Mouse (Mus musculus) midbrain, embryonic 16.5 days (tissue): ENCODE measurements at regions not wholly inside any gene's neighbourhood (a gene's known extent, or its start where the extent isn't known, plus 50 kb on each side); places are given as distances from the start of the nearest gene placed in this dataset.

Source experiments
- ATAC-seq: fragments of 200-750 bp; cut with Nextera tagmentation; 2 replicates; pipeline ENCODE4 v1.8.0; 2017; ENCODE audit warnings: moderate TSS enrichment
- H3K27ac ChIP-seq: fragments of 300-500 bp; sonication (generic); 2 replicates; pipeline ENCODE4 v1.5.1; 2014; ENCODE audit warnings: mild to moderate bottlenecking, low read length, mixed read lengths
- H3K27me3 ChIP-seq: fragments of 300-500 bp; sonication (generic); 2 replicates; pipeline ENCODE4 v1.6.1; 2014; ENCODE audit warnings: low read depth, low read length, mixed read lengths; ENCODE audit not compliant: control insufficient read depth, insufficient read depth
- H3K36me3 ChIP-seq: fragments of 300-500 bp; sonication (generic); 2 replicates; pipeline ENCODE4 v1.6.1; 2014; ENCODE audit warnings: mild to moderate bottlenecking, low read length, moderate library complexity, mixed read lengths; ENCODE audit not compliant: control insufficient read depth, insufficient read depth
- H3K4me1 ChIP-seq: fragments of 300-500 bp; sonication (generic); 2 replicates; pipeline ENCODE4 v1.6.1; 2014; ENCODE audit warnings: mild to moderate bottlenecking, low read length, mixed read lengths; ENCODE audit not compliant: control insufficient read depth, insufficient read depth
- H3K4me2 ChIP-seq: fragments of 300-500 bp; sonication (generic); 2 replicates; pipeline ENCODE4 v1.6.1; 2014; ENCODE audit warnings: mild to moderate bottlenecking, low read length, mixed read lengths
- H3K4me3 ChIP-seq: fragments of 300-500 bp; sonication (generic); 2 replicates; pipeline ENCODE4 v1.5.1; 2014; ENCODE audit warnings: low read depth, mild to moderate bottlenecking, low read length, moderate library complexity, mixed read lengths
- H3K9ac ChIP-seq: fragments of 300-500 bp; sonication (generic); 2 replicates; pipeline ENCODE4 v1.6.1; 2014; ENCODE audit warnings: low read depth, low read length, mixed read lengths
- H3K9me3 ChIP-seq: fragments of 300-500 bp; sonication (generic); replicated peaks from 2 replicates; pipeline ENCODE4 v1.6.1; 2014; ENCODE audit warnings: mild to moderate bottlenecking, low read length, mixed read lengths; ENCODE audit not compliant: control insufficient read depth, poor library complexity, severe bottlenecking
- WGBS: fragments of 180-500 bp; shearing (Covaris S2); extraction: QIAGEN DNeasy Blood & Tissue Kit; methylation state at CpG from one replicate; pipeline ENCODE4 v1.1.7; 2014; 5-methylcytosine and 5-hydroxymethylcytosine counted together

- Histone ChIP-seq H3K9ac (no peak overlapping the region), H3K4me2 (no peak overlapping the region), H3K9me3 (no peaks in the 10 kb centered on the region), H3K27me3 (no peaks in the 10 kb centered on the region), H3K27ac (no peak overlapping the region), H3K4me3 (no peak overlapping the region), H3K36me3 (no peaks in the 10 kb centered on the region), H3K4me1 (no peaks in the 10 kb centered on the region)
- 93% methylated on average over 1 of the region's 1 CpGs for WGBS
- no peak for ATAC-seq
Measured at GRCm38 (mm10) chr16:88412287-88412686, 94.5 kb downstream of the Cldn17 start.

- ATAC-seq: no peak
Measured at GRCm38 (mm10) chr16:88408144-88408543, 98.6 kb downstream of the Cldn17 start.

GRCm38 (mm10) chr16:88404331-88404730 lies 102.4 kb downstream of the Cldn17 start:
- 80% methylated on average over 4 of the region's 4 CpGs for WGBS
- no peak for ATAC-seq
- Histone ChIP-seq H3K36me3 (no peaks in the 10 kb centered on the region), H3K27ac (no peak overlapping the region), H3K4me2 (no peak overlapping the region), H3K9ac (no peak overlapping the region), H3K27me3 (no peaks in the 10 kb centered on the region), H3K9me3 (no peaks in the 10 kb centered on the region), H3K4me1 (no peaks in the 10 kb centered on the region), H3K4me3 (no peak overlapping the region)

More at GRCm38 (mm10) chr16:88408144-88408543, 98.6 kb downstream of the Cldn17 start:
- H3K4me1 ChIP-seq: no peaks in the 10 kb centered on the region
- H3K4me2 ChIP-seq: no peak overlapping the region
- H3K9me3 ChIP-seq: no peaks in the 10 kb centered on the region
- H3K27me3 ChIP-seq: no peaks in the 10 kb centered on the region
- no peak overlapping the region for H3K9ac ChIP-seq
- H3K4me3 ChIP-seq: no peak overlapping the region
- no peak overlapping the region for H3K27ac ChIP-seq
- no peaks in the 10 kb centered on the region for H3K36me3 ChIP-seq

GRCm38 (mm10) chr16:88399881-88400280 lies 106.9 kb downstream of the Cldn17 start:
- no peak for ATAC-seq
- Histone ChIP-seq H3K36me3 (no peaks in the 10 kb centered on the region), H3K27me3 (no peaks in the 10 kb centered on the region), H3K4me2 (no peak overlapping the region), H3K27ac (no peak overlapping the region), H3K9me3 (0 out of 2 replicates have a peak, but pooled peaks cover 3% of the 10 kb centered on the region), H3K4me3 (no peak overlapping the region), H3K4me1 (no peaks in the 10 kb centered on the region), H3K9ac (no peak overlapping the region)
- 53% methylated on average over 3 of the region's 3 CpGs for WGBS

- no peaks in the 10 kb centered on the region for H3K36me3 ChIP-seq
- 0 out of 2 replicates have a peak, but pooled peaks cover 3% of the 10 kb centered on the region for H3K9me3 ChIP-seq
- no peaks in the 10 kb centered on the region for H3K4me1 ChIP-seq
- no peaks in the 10 kb centered on the region for H3K27me3 ChIP-seq
- no peak overlapping the region for H3K4me2 ChIP-seq
- no peak overlapping the region for H3K9ac ChIP-seq
- no peak for ATAC-seq
- no peak overlapping the region for H3K4me3 ChIP-seq
- 48% methylated on average over 1 of the region's 1 CpGs for WGBS
- no peak overlapping the region for H3K27ac ChIP-seq
Measured at GRCm38 (mm10) chr16:88392764-88393163, 102.7 kb upstream of the Grik1 start.

GRCm38 (mm10) chr16:88381605-88382279 lies 91.7 kb upstream of the Grik1 start:
- peaks cover 3% of the 10 kb centered on the region; the same call in 1 of the 2 replicates for H3K4me1 ChIP-seq
- H3K36me3 ChIP-seq: no peaks in the 10 kb centered on the region
- ATAC-seq: no peak
- no peaks in the 10 kb centered on the region for H3K27me3 ChIP-seq
- H3K9ac ChIP-seq: no peak overlapping the region
- 4% methylated on average over 2 of the region's 2 CpGs for WGBS
- no peaks in the 10 kb centered on the region for H3K9me3 ChIP-seq
- no peak overlapping the region for H3K4me2 ChIP-seq
- H3K27ac ChIP-seq: no peak overlapping the region
- no peak overlapping the region for H3K4me3 ChIP-seq

- H3K4me2 ChIP-seq: no peak overlapping the region
- H3K27ac ChIP-seq: no peak overlapping the region
- no peaks in the 10 kb centered on the region for H3K36me3 ChIP-seq
- no peaks in the 10 kb centered on the region for H3K4me1 ChIP-seq
- H3K9me3 ChIP-seq: no peaks in the 10 kb centered on the region
- ATAC-seq: no peak
- no peak overlapping the region for H3K9ac ChIP-seq
- 76% methylated on average over 5 of the region's 5 CpGs for WGBS
- no peak overlapping the region for H3K4me3 ChIP-seq
- no peaks in the 10 kb centered on the region for H3K27me3 ChIP-seq
Measured at GRCm38 (mm10) chr16:88375622-88376021, 85.6 kb upstream of the Grik1 start.

- Histone ChIP-seq H3K36me3 (no peaks in the 10 kb centered on the region), H3K9me3 (no peaks in the 10 kb centered on the region), H3K4me1 (no peaks in the 10 kb centered on the region), H3K27me3 (no peaks in the 10 kb centered on the region), H3K4me2 (no peak overlapping the region), H3K27ac (no peak overlapping the region), H3K9ac (no peak overlapping the region), H3K4me3 (no peak overlapping the region)
- ATAC-seq: no peak
- WGBS: 57% methylated on average over 2 of the region's 2 CpGs
Measured at GRCm38 (mm10) chr16:88374612-88375011, 84.5 kb upstream of the Grik1 start.

GRCm38 (mm10) chr16:88372034-88372433 lies 82.0 kb upstream of the Grik1 start:
- WGBS: 39% methylated on average over 7 of the region's 7 CpGs

More at GRCm38 (mm10) chr16:88372034-88372433, 82.0 kb upstream of the Grik1 start:
- H3K4me3 ChIP-seq: no peak overlapping the region
- H3K27me3 ChIP-seq: no peaks in the 10 kb centered on the region
- H3K9ac ChIP-seq: no peak overlapping the region
- H3K4me2 ChIP-seq: no peak overlapping the region
- ATAC-seq: no peak
- H3K36me3 ChIP-seq: no peaks in the 10 kb centered on the region
- no peaks in the 10 kb centered on the region for H3K4me1 ChIP-seq
- no peaks in the 10 kb centered on the region for H3K9me3 ChIP-seq
- H3K27ac ChIP-seq: no peak overlapping the region
